Mouse (Mus musculus) hindbrain, embryonic 13.5 days (tissue): Measurements from ENCODE around the gene Clcn2. TPM values are rescaled to one million over a fixed set of nuclear protein-coding genes. Genes with fewer than 3 reads are reported as not detected.
A peak's percentile ranks its signal among the peaks of the same experiment; 100 is the strongest.

ENCODE experiments used
- ATAC-seq: fragments of 200-750 bp; cut with Nextera tagmentation; 2 replicates; pipeline ENCODE4 v1.8.0; 2017; ENCODE audit warnings: moderate TSS enrichment; ENCODE audit not compliant: low FRiP score
- H3K27ac ChIP-seq: fragments of 300-500 bp; sonication (generic); 2 replicates; pipeline ENCODE4 v1.5.1; 2015; ENCODE audit warnings: inconsistent platforms, mild to moderate bottlenecking, moderate library complexity
- H3K27me3 ChIP-seq: fragments of 300-500 bp; sonication (generic); 2 replicates; pipeline ENCODE4 v1.6.1; 2015; ENCODE audit warnings: mild to moderate bottlenecking, inconsistent platforms
- H3K36me3 ChIP-seq: fragments of 300-500 bp; sonication (generic); 2 replicates; pipeline ENCODE4 v1.6.1; 2015; ENCODE audit warnings: mild to moderate bottlenecking, inconsistent platforms
- H3K4me1 ChIP-seq: fragments of 300-500 bp; sonication (generic); replicated peaks from 2 replicates; pipeline ENCODE4 v1.6.1; 2015; ENCODE audit warnings: inconsistent platforms
- H3K4me2 ChIP-seq: fragments of 300-500 bp; sonication (generic); 2 replicates; pipeline ENCODE4 v1.6.1; 2015; ENCODE audit warnings: inconsistent platforms, mild to moderate bottlenecking, moderate library complexity
- H3K4me3 ChIP-seq: fragments of 300-500 bp; sonication (generic); 2 replicates; pipeline ENCODE4 v1.5.1; 2015; ENCODE audit warnings: mild to moderate bottlenecking, inconsistent platforms
- H3K9ac ChIP-seq: fragments of 300-500 bp; sonication (generic); 2 replicates; pipeline ENCODE4 v1.6.1; 2015; ENCODE audit warnings: mild to moderate bottlenecking, inconsistent platforms
- H3K9me3 ChIP-seq: fragments of 300-500 bp; sonication (generic); 2 replicates; pipeline ENCODE4 v1.6.1; 2016; ENCODE audit warnings: inconsistent platforms
- WGBS: fragments of 180-500 bp; shearing (Covaris S2); methylation state at CpG from one replicate; pipeline ENCODE4 v1.1.7; 2015; 5-methylcytosine and 5-hydroxymethylcytosine counted together
- polyA plus RNA-seq: library from polyadenylated mRNA; unstranded; fragments of >200 nt; fragmentation: Nextera tagmentation; extraction: Ambion mirVana; gene quantifications from 2 replicates; pipeline ENCODE4 v1.2.1, GENCODE M21; 2015

Clcn2 gene
- 30.2 and 31.1 TPM in 2 replicates for polyA plus RNA-seq

GRCm38 (mm10) chr16:20717181-20717977, at the start of gene Clcn2, which contains the start of gene Polr2h:
Gene Clcn2 (minus strand): TSS chr16:20717746.
Gene Polr2h (plus strand): TSS chr16:20717665.
- under 1% methylated on average over 62 of the region's 62 CpGs for WGBS

DNA sequence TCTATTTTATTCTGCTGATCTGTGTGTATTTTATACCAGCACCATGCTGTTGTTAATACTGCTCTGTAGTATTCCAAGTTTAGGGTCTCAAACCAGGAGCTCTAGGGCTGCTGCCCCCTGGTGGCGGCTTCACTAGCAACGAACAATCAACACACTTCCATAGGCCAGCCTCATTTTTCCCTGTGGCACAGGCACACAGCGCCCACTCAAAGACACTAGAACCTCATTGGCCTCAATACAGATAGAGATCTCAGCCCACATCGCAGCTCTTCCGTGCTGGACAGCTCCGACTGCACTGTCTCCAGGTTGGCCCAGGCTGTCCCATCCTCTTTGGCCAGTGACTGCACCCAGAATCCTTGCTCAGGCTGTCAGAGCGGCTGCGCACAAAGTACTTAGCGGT, 47.7 kb upstream of the Clcn2 start:
- WGBS, result 49% methylated on average over 9 of the region's 9 CpGs
- Histone ChIP-seq H3K4me1 (no peaks in the 10 kb centered on the region), H3K27ac (no peak overlapping the region), H3K36me3 (no peaks in the 10 kb centered on the region), H3K9ac (no peak overlapping the region), H3K9me3 (no peaks in the 10 kb centered on the region), H3K4me2 (no peak overlapping the region), H3K27me3 (no peaks in the 10 kb centered on the region), H3K4me3 (no peak overlapping the region)
- ATAC-seq, result no peak

More at GRCm38 (mm10) chr16:20717181-20717977, at the start of gene Clcn2, which contains the start of gene Polr2h:
- H3K9me3 ChIP-seq, result no peaks in the 10 kb centered on the region
- peak within 1 kb of the TSS; percentile 69 for H3K4me3 ChIP-seq
- ATAC-seq, result peak; percentile 73
- H3K27me3 ChIP-seq, result no peaks in the 10 kb centered on the region
- H3K27ac ChIP-seq, result peak within 1 kb of the TSS; percentile 95
- H3K9ac ChIP-seq, result peak within 1 kb of the TSS; percentile 86
- H3K4me1 ChIP-seq, result peaks cover 44% of the 10 kb centered on the region
- H3K36me3 ChIP-seq, result peaks cover 37% of the 10 kb centered on the region
- H3K4me2 ChIP-seq, result peak within 1 kb of the TSS; percentile 96

GRCm38 (mm10) chr16:20761681-20762080, 44.1 kb upstream of the Clcn2 start:
- 14% methylated on average over 3 of the region's 3 CpGs for WGBS
- ATAC-seq, result no peak

GRCm38 (mm10) chr16:20757385-20757784, 39.8 kb upstream of the Clcn2 start:
- WGBS, result 70% methylated on average over 1 of the region's 1 CpGs
- Histone ChIP-seq H3K4me1 (no peaks in the 10 kb centered on the region), H3K9me3 (no peaks in the 10 kb centered on the region), H3K9ac (no peak overlapping the region), H3K27ac (no peak overlapping the region), H3K27me3 (no peaks in the 10 kb centered on the region), H3K36me3 (no peaks in the 10 kb centered on the region), H3K4me3 (no peak overlapping the region), H3K4me2 (no peak overlapping the region)
- ATAC-seq, result no peak

More at GRCm38 (mm10) chr16:20761681-20762080, 44.1 kb upstream of the Clcn2 start:
- Histone ChIP-seq H3K27me3 (no peaks in the 10 kb centered on the region), H3K4me1 (no peaks in the 10 kb centered on the region), H3K27ac (no peak overlapping the region), H3K9ac (no peak overlapping the region), H3K4me2 (no peak overlapping the region), H3K4me3 (no peak overlapping the region), H3K9me3 (no peaks in the 10 kb centered on the region), H3K36me3 (no peaks in the 10 kb centered on the region)

GRCm38 (mm10) chr16:20756052-20756451, 38.5 kb upstream of the Clcn2 start:
- H3K27ac ChIP-seq, result no peak overlapping the region
- 94% methylated on average over 5 of the region's 5 CpGs for WGBS
- H3K36me3 ChIP-seq, result no peaks in the 10 kb centered on the region
- H3K9ac ChIP-seq, result no peak overlapping the region
- ATAC-seq, result no peak
- no peak overlapping the region for H3K4me3 ChIP-seq
- H3K27me3 ChIP-seq, result no peaks in the 10 kb centered on the region
- no peaks in the 10 kb centered on the region for H3K4me1 ChIP-seq
- no peaks in the 10 kb centered on the region for H3K9me3 ChIP-seq
- no peak overlapping the region for H3K4me2 ChIP-seq

DNA sequence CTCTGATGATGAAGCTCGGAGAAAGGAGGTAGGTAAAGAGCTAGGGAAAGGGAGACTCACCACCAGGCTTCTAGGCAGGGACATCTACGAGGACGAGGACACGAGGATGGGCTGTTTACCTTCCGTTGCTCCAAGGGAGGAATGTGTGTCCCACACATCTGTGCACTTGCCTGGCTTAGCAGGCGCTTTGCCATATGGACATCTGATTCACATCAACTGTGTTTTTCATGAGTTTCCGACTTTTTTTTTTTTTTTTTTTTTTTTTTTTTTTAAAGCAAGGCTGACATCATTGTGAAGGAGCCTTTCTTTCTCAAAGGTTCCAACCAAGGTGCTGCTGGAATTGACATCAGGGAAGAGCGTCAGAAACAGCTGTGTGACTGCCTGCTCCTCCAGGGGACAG, 33.0 kb upstream of the Clcn2 start:
- H3K9me3 ChIP-seq, result no peaks in the 10 kb centered on the region
- no peaks in the 10 kb centered on the region for H3K36me3 ChIP-seq
- no peaks in the 10 kb centered on the region for H3K4me1 ChIP-seq
- no peak overlapping the region for H3K27ac ChIP-seq
- no peak overlapping the region for H3K4me2 ChIP-seq
- 62% methylated on average over 8 of the region's 8 CpGs for WGBS
- no peak overlapping the region for H3K4me3 ChIP-seq
- H3K9ac ChIP-seq, result no peak overlapping the region
- H3K27me3 ChIP-seq, result no peaks in the 10 kb centered on the region
- no peak for ATAC-seq

DNA sequence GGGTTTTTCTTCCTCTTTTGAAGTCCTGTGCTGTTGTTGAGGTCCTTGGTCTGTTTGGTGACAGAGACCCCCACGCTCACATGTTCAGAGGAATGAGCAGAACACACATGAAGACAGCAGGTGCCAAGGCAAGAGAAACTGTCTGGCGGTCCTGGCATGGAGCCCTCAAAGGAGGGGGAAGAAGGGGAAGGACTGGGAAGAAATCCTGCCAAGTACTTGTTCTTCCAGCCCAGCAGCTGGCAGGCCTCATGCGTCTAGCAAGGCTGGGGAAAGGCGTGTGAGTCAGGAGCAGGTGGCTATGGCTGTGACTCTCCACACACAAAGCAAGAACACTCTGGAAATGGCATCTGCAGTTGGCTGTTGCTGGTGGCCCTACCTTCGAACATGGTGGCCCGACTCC, 29.1 kb upstream of the Clcn2 start:
- 76% methylated on average over 6 of the region's 6 CpGs for WGBS
- H3K9me3 ChIP-seq, result no peaks in the 10 kb centered on the region
- no peaks in the 10 kb centered on the region for H3K27me3 ChIP-seq
- H3K27ac ChIP-seq, result no peak overlapping the region
- H3K4me1 ChIP-seq, result no peaks in the 10 kb centered on the region
- no peak for ATAC-seq
- no peak overlapping the region for H3K9ac ChIP-seq
- peaks cover 5% of the 10 kb centered on the region for H3K36me3 ChIP-seq
- no peak overlapping the region for H3K4me3 ChIP-seq
- H3K4me2 ChIP-seq, result no peak overlapping the region

GRCm38 (mm10) chr16:20739845-20740244, 22.3 kb upstream of the Clcn2 start:
- H3K36me3 ChIP-seq, result peaks cover 42% of the 10 kb centered on the region
- no peak overlapping the region for H3K4me2 ChIP-seq
- 93% methylated on average over 9 of the region's 9 CpGs for WGBS
- no peaks in the 10 kb centered on the region for H3K9me3 ChIP-seq
- H3K27ac ChIP-seq, result no peak overlapping the region
- H3K9ac ChIP-seq, result no peak overlapping the region
- H3K4me3 ChIP-seq, result no peak overlapping the region
- H3K27me3 ChIP-seq, result peaks cover 26% of the 10 kb centered on the region
- no peak for ATAC-seq
- peaks cover under 1% of the 10 kb centered on the region; the same call in 1 of the 2 replicates for H3K4me1 ChIP-seq

DNA sequence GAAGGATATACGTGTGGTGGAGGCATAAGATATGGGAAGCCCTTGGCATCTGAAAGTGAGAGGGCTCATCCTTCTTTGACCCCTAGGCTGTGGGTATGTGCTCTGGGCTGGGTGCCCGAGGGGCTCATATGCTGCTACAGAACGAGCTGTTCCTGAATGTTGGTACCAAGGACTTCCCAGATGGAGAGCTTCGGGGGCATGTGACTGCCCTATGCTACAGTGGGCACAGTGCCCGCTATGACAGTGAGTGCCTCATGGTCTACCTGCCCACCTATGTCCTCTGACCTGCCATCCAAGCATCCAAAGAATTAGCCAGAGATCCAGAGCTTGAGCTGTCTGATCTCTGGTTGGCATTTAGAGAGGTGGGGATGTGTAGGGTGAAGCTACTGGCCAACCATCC, 19.3 kb upstream of the Clcn2 start:
- no peak overlapping the region for H3K4me2 ChIP-seq
- 93% methylated on average over 5 of the region's 5 CpGs for whole genome bisulfite sequencing
- peaks cover 39% of the 10 kb centered on the region for H3K36me3 ChIP-seq
- no peak for ATAC-seq
- H3K9me3 ChIP-seq, result no peaks in the 10 kb centered on the region
- no peak overlapping the region for H3K4me3 ChIP-seq
- no peak overlapping the region for H3K9ac ChIP-seq
- no peak overlapping the region for H3K27ac ChIP-seq
- H3K4me1 ChIP-seq, result peaks cover 22% of the 10 kb centered on the region
- H3K27me3 ChIP-seq, result peaks cover 40% of the 10 kb centered on the region

DNA sequence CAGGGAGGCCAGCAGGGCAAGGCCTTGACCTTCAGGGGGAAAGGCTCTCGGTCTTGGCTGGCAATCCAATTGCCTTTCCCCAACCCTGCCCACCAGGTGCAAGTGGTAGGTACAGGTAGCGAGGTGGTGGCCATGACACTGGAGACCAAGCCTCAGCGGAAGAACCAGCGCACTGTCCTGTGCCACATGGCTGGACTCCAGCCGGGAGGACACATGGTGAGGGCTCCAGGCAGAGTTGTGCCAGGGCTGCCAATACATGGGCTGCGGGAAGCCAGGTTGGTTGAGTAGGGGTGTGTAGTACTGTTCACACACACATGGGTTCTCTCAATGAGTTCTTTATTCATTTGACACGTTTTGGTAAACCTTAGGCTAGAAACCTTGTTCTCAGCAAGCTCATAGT, 18.6 kb upstream of the Clcn2 start:
- H3K9ac ChIP-seq, result no peak overlapping the region
- no peaks in the 10 kb centered on the region for H3K9me3 ChIP-seq
- peaks cover 25% of the 10 kb centered on the region for H3K4me1 ChIP-seq
- peaks cover 40% of the 10 kb centered on the region for H3K27me3 ChIP-seq
- no peak overlapping the region for H3K27ac ChIP-seq
- no peak overlapping the region for H3K4me2 ChIP-seq
- H3K36me3 ChIP-seq, result peaks cover 33% of the 10 kb centered on the region
- no peak for ATAC-seq
- H3K4me3 ChIP-seq, result no peak overlapping the region
- 89% methylated on average over 7 of the region's 7 CpGs for WGBS

DNA sequence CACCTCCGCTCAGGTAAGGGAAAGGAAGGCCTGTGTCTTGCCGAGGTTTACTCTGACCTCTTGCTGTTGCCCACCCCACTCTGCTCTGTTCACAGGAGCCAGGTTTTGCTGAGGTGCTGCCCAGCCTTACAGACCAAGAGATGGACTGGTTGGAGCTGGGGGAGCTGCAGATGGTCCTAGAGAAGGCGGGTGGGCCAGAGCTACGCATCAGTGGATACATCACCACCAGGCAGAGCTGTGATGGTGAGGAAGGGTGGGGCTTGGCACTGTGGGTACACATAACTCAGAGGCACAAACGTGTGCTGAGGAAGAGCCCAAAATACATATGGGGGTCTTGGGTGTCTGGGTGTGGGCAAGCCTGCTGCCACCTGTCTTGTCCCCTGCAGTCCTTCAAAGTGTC, 18.1 kb upstream of the Clcn2 start:
- Histone ChIP-seq H3K27me3 (peaks cover 40% of the 10 kb centered on the region), H3K4me3 (no peak overlapping the region), H3K27ac (no peak overlapping the region), H3K36me3 (peaks cover 30% of the 10 kb centered on the region), H3K4me1 (peaks cover 25% of the 10 kb centered on the region), H3K9ac (no peak overlapping the region), H3K9me3 (no peaks in the 10 kb centered on the region), H3K4me2 (no peak overlapping the region)
- ATAC-seq, result no peak
- 84% methylated on average over 5 of the region's 5 CpGs for WGBS

GRCm38 (mm10) chr16:20733731-20734730, 16.5 kb upstream of the Clcn2 start, which contains the start of gene Thpo:
Gene Thpo (minus strand): TSS chr16:20734511.
- 4% methylated on average over 45 of the region's 45 CpGs for WGBS

More at GRCm38 (mm10) chr16:20733731-20734730, 16.5 kb upstream of the Clcn2 start, which contains the start of gene Thpo:
- peaks cover 25% of the 10 kb centered on the region for H3K4me1 ChIP-seq
- peak within 1 kb of the TSS; percentile 88 for H3K27ac ChIP-seq
- peak within 1 kb of the TSS; percentile 72 for H3K4me3 ChIP-seq
- no peaks in the 10 kb centered on the region for H3K9me3 ChIP-seq
- peaks cover 30% of the 10 kb centered on the region for H3K36me3 ChIP-seq
- ATAC-seq, result no peak
- H3K4me2 ChIP-seq, result peak within 1 kb of the TSS; percentile 96
- peak within 1 kb of the TSS; percentile 89 for H3K9ac ChIP-seq
- H3K27me3 ChIP-seq, result peaks cover 40% of the 10 kb centered on the region
